ENCODE assay signal across 13 mouse cellular contexts in the genomic region with DNA sequence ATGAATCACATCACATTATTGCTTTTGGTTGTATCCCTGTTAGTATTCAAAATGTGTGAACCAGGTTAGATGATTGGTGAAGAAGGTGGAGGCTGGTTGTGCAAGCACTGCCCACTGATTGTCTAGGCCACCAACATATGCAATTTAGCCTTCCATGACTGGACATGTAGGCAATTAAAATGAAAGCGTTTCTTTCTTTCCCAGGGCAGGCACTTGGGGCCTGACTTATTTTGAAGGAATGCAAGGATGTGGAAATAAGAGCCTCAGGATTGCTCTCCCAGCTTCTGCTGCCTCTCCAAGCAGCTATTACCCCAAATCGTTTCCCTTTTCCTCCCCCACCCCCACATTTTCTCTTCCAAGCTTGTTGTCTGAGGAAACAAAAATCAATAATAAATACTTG.
"Had no signal": no experiment of that assay in that cellular context is flagged by ENCODE, and none has a peak within 500 bp of the region (broad histone marks: within the 10 kb centered on the region; RNA-seq: fewer than 3 reads in every experiment).

No protein-coding gene starts in this region.

- H3K36me3 ChIP-seq: limb, embryonic 15.5 days had no signal

- H3K4me3 ChIP-seq: limb, embryonic 12.5 days; limb, embryonic 15.5 days had no signal

- DNase-seq: kidney, adult 2 months; kidney, postnatal 10 days; kidney, postnatal 36 days; left cerebral cortex, postnatal 4 days; liver, postnatal 0 days; lung, embryonic 14.5 days; lung, postnatal 10 days; lung, postnatal 4 days; midbrain, embryonic 14.5 days; thymus, postnatal 25 days had no signal

- H3K27me3 ChIP-seq: limb, embryonic 12.5 days; limb, embryonic 15.5 days had no signal

- H3K27ac ChIP-seq: limb, embryonic 12.5 days; limb, embryonic 15.5 days; liver, embryonic 14.5 days had no signal
